Mouse (Mus musculus): ENCODE measurements around the gene Grid2. TPM values are rescaled to one million over a fixed set of nuclear protein-coding genes. Genes with fewer than 3 reads are reported as not detected.

Grid2 gene
- total RNA-seq, 1 experiment from 2014 or later = not detected

GRCm38 (mm10) chr6:64742915-64743489, 1487.3 kb downstream of the Grid2 start:
- ATAC-seq (ENCODE audit: extremely low read depth, insufficient number of reproducible peaks, low FRiP score, poor library complexity, severe bottlenecking) = no peak
